Mouse (Mus musculus) liver, adult 2 months (tissue): Measurements from ENCODE around the gene Ccnl2.

Experiments used
- CTCF ChIP-seq: fragments of 200-500 bp; IDR thresholded peaks from 2 replicates; pipeline ENCODE4 v1.5.1; 2011; ENCODE audit warnings: low read depth, low read length, control low read depth
- POLR2A ChIP-seq: fragments of 200-500 bp; IDR thresholded peaks from 2 replicates; pipeline ENCODE4 v1.6.1; 2011; ENCODE audit warnings: low read length, control low read depth; ENCODE audit not compliant: insufficient read depth; ENCODE audit errors: extremely low read depth

DNA sequence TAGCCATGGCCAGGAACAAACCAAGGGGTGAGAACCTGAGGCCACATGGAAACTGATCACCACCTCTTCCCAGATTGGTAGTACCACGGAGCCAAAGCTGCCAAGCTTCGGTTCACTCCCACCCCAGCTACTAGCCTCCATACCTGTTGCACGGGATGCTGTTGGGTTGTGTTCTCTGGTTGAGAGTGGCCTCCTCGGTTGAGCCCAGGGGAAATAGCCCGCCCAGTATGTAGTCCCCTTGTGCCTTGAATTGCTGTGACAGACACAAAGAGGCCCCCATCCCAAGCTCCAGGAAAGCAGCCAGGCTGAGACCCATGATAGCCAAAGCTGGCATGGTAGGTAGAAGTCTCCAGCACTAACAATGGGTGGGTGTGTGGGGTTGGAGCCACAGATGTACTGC is 50.7 kb downstream of the Ccnl2 start, which contains the start of gene Tas1r3:
- TF ChIP-seq POLR2A, result no peak
- no peak for TF ChIP-seq CTCF
